Mouse (Mus musculus): ENCODE measurements around the gene Gm21650. TPM values are rescaled to one million over a fixed set of nuclear protein-coding genes. Genes with fewer than 3 reads are reported as not detected.
"Not testable (repeated sequence)": the region's sequence is repeated elsewhere in the genome, so short reads cannot be mapped to it uniquely, and the experiment has no call there.

Gm21650 gene
- not detected in 2 replicates for polyA plus RNA-seq (2016; fragmentation: Nextera tagmentation; extraction: Ambion mirVana)

DNA sequence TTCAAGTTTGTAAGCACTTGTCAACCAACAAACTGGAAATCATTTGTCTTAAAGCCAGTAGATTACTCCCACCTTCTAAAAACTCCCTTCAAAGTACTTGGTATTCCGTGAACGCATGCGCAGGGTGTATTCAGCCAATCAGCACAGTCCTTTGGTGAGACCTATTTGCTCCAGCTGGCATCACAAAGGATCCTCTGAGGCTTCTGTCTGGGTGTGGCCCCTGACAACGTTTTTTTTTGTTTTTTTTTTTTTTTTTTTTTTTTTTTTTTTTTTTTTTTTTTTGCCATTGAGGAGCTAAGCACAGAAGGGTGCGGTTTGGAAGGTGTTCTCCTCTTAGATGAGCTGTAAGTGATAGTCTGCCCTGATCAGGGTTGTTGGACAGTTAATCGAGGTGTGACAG lies at the start of gene Gm21650:
TSS of gene Gm21650 (plus strand) at position 301 of the 400 bp plus-strand sequence.
- WGBS, result no CpG with 5 or more reads among the region's 6 CpGs
- not testable (repeated sequence) for ATAC-seq (ENCODE audit: low FRiP score, low read depth); H3K4me2 ChIP-seq (replicated peaks); H3K27ac ChIP-seq; H3K4me1 ChIP-seq; H3K36me3 ChIP-seq; H3K4me3 ChIP-seq; H3K9me3 ChIP-seq; H3K9ac ChIP-seq; H3K27me3 ChIP-seq (replicated peaks)

Data from neural tube, embryonic 12.5 days (tissue).